10 mouse cellular contexts compared by ENCODE assay signal in the genomic region with DNA sequence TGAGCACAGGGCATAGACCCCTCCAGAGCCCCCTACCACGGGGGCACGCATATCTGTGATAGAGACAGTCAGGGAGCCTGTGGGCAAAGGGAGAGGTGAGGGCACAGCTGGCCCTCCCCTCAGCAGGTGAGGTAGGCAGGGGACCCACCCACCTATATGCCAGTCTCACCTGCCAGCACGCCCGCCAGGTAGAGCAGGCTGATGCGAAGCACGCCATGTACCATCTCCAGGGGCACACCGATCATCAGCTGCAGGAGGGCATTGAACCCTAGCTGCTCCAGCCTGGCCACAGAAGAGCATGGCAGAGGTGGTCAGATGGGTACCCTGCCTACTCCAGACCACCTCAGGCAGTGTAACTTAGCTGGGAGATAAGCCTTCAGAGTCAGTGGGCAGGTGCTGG. TPM values are rescaled to one million over a fixed set of nuclear protein-coding genes. Genes with fewer than 3 reads are reported as not detected.
A peak's percentile ranks its signal among the peaks of the same experiment; 100 is the strongest.
DNase-seq lines count a peak whose midpoint lies in the region; ATAC-seq lines count a peak whose summit lies in the region.
"Had no signal": no experiment of that assay in that cellular context is flagged by ENCODE, and none has a peak within 500 bp of the region (broad histone marks: within the 10 kb centered on the region; RNA-seq: fewer than 3 reads in every experiment).

No protein-coding gene starts in this region.

- no peaks in the 10 kb centered on the region for H3K27me3 ChIP-seq in heart, embryonic 15.5 days
- H3K27me3 ChIP-seq in embryonic facial prominence, embryonic 10.5 days (replicated peaks; ENCODE audit: low read depth, poor library complexity, severe bottlenecking), result no peaks in the 10 kb centered on the region
- no peaks in the 10 kb centered on the region for H3K27me3 ChIP-seq in hindbrain, embryonic 13.5 days
- H3K27me3 ChIP-seq in midbrain, embryonic 14.5 days (ENCODE audit: control insufficient read depth, insufficient read depth, low read length), result no peaks in the 10 kb centered on the region

- H3K9ac ChIP-seq in heart, embryonic 15.5 days, result no peak overlapping the region
- peak overlapping the region; percentile 91 for H3K9ac ChIP-seq in hindbrain, embryonic 13.5 days
- no peak overlapping the region for H3K9ac ChIP-seq in midbrain, embryonic 14.5 days (replicated peaks; ENCODE audit: low read length)
- H3K9ac ChIP-seq: liver, embryonic 14.5 days had no signal

- no peak for DNase-seq in heart, postnatal 25 days (ENCODE audit: low spot score)
- DNase-seq in embryonic facial prominence, embryonic 10.5 days (ENCODE audit: low spot score), result no peak
- DNase-seq in midbrain, embryonic 14.5 days, result no peak
- DNase-seq in thymus, postnatal 36 days, result no peak
- no peak for DNase-seq in left cerebral cortex, postnatal 4 days
- DNase-seq in cerebellum, adult 11-12 months, result no peak
- DNase-seq: adrenal gland, postnatal 36 days had no signal

- ATAC-seq in heart, embryonic 15.5 days (replicated peaks; ENCODE audit: insufficient number of reproducible peaks, insufficient read depth, low FRiP score, low read depth), result no peak
- no peak for ATAC-seq in hindbrain, embryonic 13.5 days (ENCODE audit: low FRiP score)
- no peak for ATAC-seq in midbrain, embryonic 14.5 days (ENCODE audit: low FRiP score, low TSS enrichment)

- peaks cover 34% of the 10 kb centered on the region for H3K36me3 ChIP-seq in heart, embryonic 15.5 days
- peaks cover 70% of the 10 kb centered on the region for H3K36me3 ChIP-seq in embryonic facial prominence, embryonic 10.5 days (replicated peaks)
- peaks cover 49% of the 10 kb centered on the region for H3K36me3 ChIP-seq in hindbrain, embryonic 13.5 days
- H3K36me3 ChIP-seq in midbrain, embryonic 14.5 days (ENCODE audit: control insufficient read depth, insufficient read depth, low read length), result peaks cover 43% of the 10 kb centered on the region

- intact Hi-C loops in heart, postnatal 25 days (cut with DNase I), result no loop called here
- intact Hi-C loops in left cerebral cortex, postnatal 4 days (cut with DNase I), result no loop called here

- peak overlapping the region; percentile 82 for H3K4me3 ChIP-seq in heart, embryonic 15.5 days
- H3K4me3 ChIP-seq in embryonic facial prominence, embryonic 10.5 days, result peak overlapping the region; percentile 81
- peak overlapping the region; percentile 82; the same call in 1 of the 2 replicates for H3K4me3 ChIP-seq in hindbrain, embryonic 13.5 days
- H3K4me3 ChIP-seq in midbrain, embryonic 14.5 days (replicated peaks; ENCODE audit: low read depth, low read length), result no peak overlapping the region

- peak overlapping the region; percentile 91; the same call in 1 of the 2 replicates for H3K4me2 ChIP-seq in heart, embryonic 15.5 days
- peak overlapping the region; percentile 99 for H3K4me2 ChIP-seq in hindbrain, embryonic 13.5 days
- H3K4me2 ChIP-seq in midbrain, embryonic 14.5 days (ENCODE audit: low read length), result peak overlapping the region; percentile 95

- H3K9me3 ChIP-seq in heart, embryonic 15.5 days (replicated peaks), result no peaks in the 10 kb centered on the region
- H3K9me3 ChIP-seq in embryonic facial prominence, embryonic 10.5 days, result no peaks in the 10 kb centered on the region
- H3K9me3 ChIP-seq in hindbrain, embryonic 13.5 days, result no peaks in the 10 kb centered on the region
- H3K9me3 ChIP-seq in midbrain, embryonic 14.5 days (ENCODE audit: control insufficient read depth, low read length), result no peaks in the 10 kb centered on the region

- H3K27ac ChIP-seq in heart, embryonic 15.5 days, result no peak overlapping the region
- H3K27ac ChIP-seq in embryonic facial prominence, embryonic 10.5 days (replicated peaks), result no peak overlapping the region
- H3K27ac ChIP-seq in hindbrain, embryonic 13.5 days, result no peak overlapping the region
- H3K27ac ChIP-seq in midbrain, embryonic 14.5 days (replicated peaks; ENCODE audit: low read depth, low read length), result no peak overlapping the region
- H3K27ac ChIP-seq: liver, embryonic 14.5 days had no signal

- H3K4me1 ChIP-seq in heart, embryonic 15.5 days (replicated peaks), result peaks cover 70% of the 10 kb centered on the region
- H3K4me1 ChIP-seq in embryonic facial prominence, embryonic 10.5 days, result peaks cover 69% of the 10 kb centered on the region
- H3K4me1 ChIP-seq in hindbrain, embryonic 13.5 days (replicated peaks), result peaks cover 79% of the 10 kb centered on the region
- peaks cover 60% of the 10 kb centered on the region for H3K4me1 ChIP-seq in midbrain, embryonic 14.5 days (ENCODE audit: control insufficient read depth, insufficient read depth, low read length)

- 94% methylated on average over 7 of the region's 7 CpGs for WGBS in heart, embryonic 15.5 days
- WGBS in embryonic facial prominence, embryonic 10.5 days, result 96% methylated on average over 7 of the region's 7 CpGs
- WGBS in hindbrain, embryonic 13.5 days, result 94% methylated on average over 7 of the region's 7 CpGs
- 95% methylated on average over 7 of the region's 7 CpGs for WGBS in midbrain, embryonic 14.5 days

RNA-seq across cellular contexts. Expression of gene Rhbdl1, which starts 1.8 kb away (rescaled TPM):
- 1.4 and 1.7 TPM in 2 replicates for polyA plus RNA-seq in heart, embryonic 15.5 days (2015; fragmentation: Nextera tagmentation; extraction: Ambion mirVana)
- total RNA-seq in heart, postnatal 25 days (2021), result 1 to 10 TPM; 1.2 to 2.2 TPM
- 1.2 and 1.4 TPM in 2 replicates for polyA plus RNA-seq in embryonic facial prominence, embryonic 10.5 days (2016; fragmentation: Nextera tagmentation; extraction: Ambion mirVana)
- 24.2 and 25.5 TPM in 2 replicates for polyA plus RNA-seq in hindbrain, embryonic 13.5 days (2015; fragmentation: Nextera tagmentation; extraction: Ambion mirVana)
- polyA plus RNA-seq in midbrain, embryonic 14.5 days (2014; fragmentation: Nextera tagmentation; extraction: Ambion mirVana), result 45.5 and 57.4 TPM in 2 replicates
- total RNA-seq in left cerebral cortex, postnatal 4 days (2021), result 10 to 100 TPM; 58.5 to 61.5 TPM

RNA-seq across cellular contexts. Expression of gene Stub1, which starts 2.1 kb away (rescaled TPM):
- polyA plus RNA-seq in heart, embryonic 15.5 days (2015; fragmentation: Nextera tagmentation; extraction: Ambion mirVana), result 251 and 301 TPM in 2 replicates
- total RNA-seq in heart, postnatal 25 days (2021), result 100 to 1,000 TPM; 114 to 117 TPM
- 396 and 400 TPM in 2 replicates for polyA plus RNA-seq in embryonic facial prominence, embryonic 10.5 days (2016; fragmentation: Nextera tagmentation; extraction: Ambion mirVana)
- polyA plus RNA-seq in hindbrain, embryonic 13.5 days (2015; fragmentation: Nextera tagmentation; extraction: Ambion mirVana), result 325 and 337 TPM in 2 replicates
- 310 and 386 TPM in 2 replicates for polyA plus RNA-seq in midbrain, embryonic 14.5 days (2014; fragmentation: Nextera tagmentation; extraction: Ambion mirVana)
- 100 to 1,000 TPM; 162 to 171 TPM for total RNA-seq in left cerebral cortex, postnatal 4 days (2021)

RNA-seq across cellular contexts. Expression of gene Gm20683, which starts 6.3 kb away (rescaled TPM):
- polyA plus RNA-seq in heart, embryonic 15.5 days (2015; fragmentation: Nextera tagmentation; extraction: Ambion mirVana), result 1.7 and 3.0 TPM in 2 replicates
- 1 to 10 TPM; 2.8 to 3.6 TPM for total RNA-seq in heart, postnatal 25 days (2021)
- 0.92 and 1.4 TPM in 2 replicates for polyA plus RNA-seq in embryonic facial prominence, embryonic 10.5 days (2016; fragmentation: Nextera tagmentation; extraction: Ambion mirVana)
- 8.1 and 8.5 TPM in 2 replicates for polyA plus RNA-seq in hindbrain, embryonic 13.5 days (2015; fragmentation: Nextera tagmentation; extraction: Ambion mirVana)
- polyA plus RNA-seq in midbrain, embryonic 14.5 days (2014; fragmentation: Nextera tagmentation; extraction: Ambion mirVana), result 8.0 and 12.9 TPM in 2 replicates
- total RNA-seq in left cerebral cortex, postnatal 4 days (2021), result 10 to 100 TPM; 22.7 to 26.6 TPM

RNA-seq across cellular contexts. Expression of gene Jmjd8, which starts 6.6 kb away (rescaled TPM):
- 30.9 and 36.6 TPM in 2 replicates for polyA plus RNA-seq in heart, embryonic 15.5 days (2015; fragmentation: Nextera tagmentation; extraction: Ambion mirVana)
- total RNA-seq in heart, postnatal 25 days (2021), result 10 to 100 TPM; 35.5 to 36.6 TPM
- 50.5 and 55.1 TPM in 2 replicates for polyA plus RNA-seq in embryonic facial prominence, embryonic 10.5 days (2016; fragmentation: Nextera tagmentation; extraction: Ambion mirVana)
- polyA plus RNA-seq in hindbrain, embryonic 13.5 days (2015; fragmentation: Nextera tagmentation; extraction: Ambion mirVana), result 62.9 and 64.2 TPM in 2 replicates
- 48.9 and 50.2 TPM in 2 replicates for polyA plus RNA-seq in midbrain, embryonic 14.5 days (2014; fragmentation: Nextera tagmentation; extraction: Ambion mirVana)
- 10 to 100 TPM; 54.8 to 55.1 TPM for total RNA-seq in left cerebral cortex, postnatal 4 days (2021)

RNA-seq across cellular contexts. Expression of gene Rhot2, which starts 9.3 kb away (rescaled TPM):
- polyA plus RNA-seq in heart, embryonic 15.5 days (2015; fragmentation: Nextera tagmentation; extraction: Ambion mirVana), result 24.2 and 26.1 TPM in 2 replicates
- total RNA-seq in heart, postnatal 25 days (2021), result 100 to 1,000 TPM; 120 to 125 TPM
- 26.3 and 27.2 TPM in 2 replicates for polyA plus RNA-seq in embryonic facial prominence, embryonic 10.5 days (2016; fragmentation: Nextera tagmentation; extraction: Ambion mirVana)
- 14.5 and 15.9 TPM in 2 replicates for polyA plus RNA-seq in hindbrain, embryonic 13.5 days (2015; fragmentation: Nextera tagmentation; extraction: Ambion mirVana)
- 9.6 and 16.8 TPM in 2 replicates for polyA plus RNA-seq in midbrain, embryonic 14.5 days (2014; fragmentation: Nextera tagmentation; extraction: Ambion mirVana)
- total RNA-seq in left cerebral cortex, postnatal 4 days (2021), result 10 to 100 TPM; 58.5 to 65.2 TPM
